Mouse (Mus musculus): ENCODE data around the gene Napa. TPM values are rescaled to one million over a fixed set of nuclear protein-coding genes. Genes with fewer than 3 reads are reported as not detected.
A peak's percentile ranks its signal among the peaks of the same experiment; 100 is the strongest.

Gene Napa
- polyA plus RNA-seq, 1 experiment from 2014 or later = 216 TPM

GRCm38 (mm10) chr7:16057136-16057534 lies 41.1 kb upstream of the Napa start:
- Histone ChIP-seq H3K4me1 (peaks cover 7% of the 10 kb centered on the region), H3K27me3 (peaks cover 25% of the 10 kb centered on the region), H3K27ac (no peak overlapping the region), H3K4me3 (no peak overlapping the region), H3K9me3 (peaks cover 7% of the 10 kb centered on the region; the same call in 1 of the 2 replicates), H3K9ac (0 out of 2 replicates have a peak overlapping the region, but pooled peaks have one; percentile 6), H3K4me2 (no peak overlapping the region), H3K36me3 (no peaks in the 10 kb centered on the region)
- 56% methylated on average over 2 of the region's 2 CpGs for WGBS
- ATAC-seq (ENCODE audit: insufficient number of reproducible peaks, insufficient read depth, low FRiP score, low TSS enrichment, low read depth) = no peak

GRCm38 (mm10) chr7:16061219-16062098 lies 36.8 kb upstream of the Napa start, which contains the start of gene Zfp541:
Gene Zfp541 (plus strand): TSS chr7:16061814.
- Histone ChIP-seq H3K36me3 (no peaks in the 10 kb centered on the region), H3K4me1 (peaks cover 3% of the 10 kb centered on the region; the same call in 1 of the 2 replicates), H3K27ac (no peak within 1 kb of the TSS), H3K4me2 (peak within 1 kb of the TSS; percentile 45), H3K9me3 (peaks cover 10% of the 10 kb centered on the region; the same call in 1 of the 2 replicates), H3K27me3 (peaks cover 35% of the 10 kb centered on the region), H3K9ac (no peak within 1 kb of the TSS), H3K4me3 (peak within 1 kb of the TSS; percentile 19)
- no peak for ATAC-seq (ENCODE audit: insufficient number of reproducible peaks, insufficient read depth, low FRiP score, low TSS enrichment, low read depth)
- WGBS = 51% methylated on average over 73 of the region's 80 CpGs

- ATAC-seq (ENCODE audit: insufficient number of reproducible peaks, insufficient read depth, low FRiP score, low TSS enrichment, low read depth) = no peak
- WGBS = 68% methylated on average over 15 of the region's 15 CpGs
- Histone ChIP-seq H3K4me3 (no peak overlapping the region), H3K9me3 (peaks cover 10% of the 10 kb centered on the region; the same call in 1 of the 2 replicates), H3K9ac (no peak overlapping the region), H3K36me3 (no peaks in the 10 kb centered on the region), H3K4me2 (no peak overlapping the region), H3K4me1 (peaks cover 3% of the 10 kb centered on the region; the same call in 1 of the 2 replicates), H3K27ac (no peak overlapping the region), H3K27me3 (peaks cover 35% of the 10 kb centered on the region)
Measured at GRCm38 (mm10) chr7:16062099-16062420, 36.2 kb upstream of the Napa start.

- Histone ChIP-seq H3K27me3 (peaks cover 35% of the 10 kb centered on the region), H3K4me2 (no peak overlapping the region), H3K27ac (no peak overlapping the region), H3K4me1 (peaks cover 3% of the 10 kb centered on the region; the same call in 1 of the 2 replicates), H3K9ac (no peak overlapping the region), H3K36me3 (no peaks in the 10 kb centered on the region), H3K4me3 (no peak overlapping the region), H3K9me3 (peaks cover 8% of the 10 kb centered on the region; the same call in 1 of the 2 replicates)
- no peak for ATAC-seq (ENCODE audit: insufficient number of reproducible peaks, insufficient read depth, low FRiP score, low TSS enrichment, low read depth)
- WGBS = 28% methylated on average over 4 of the region's 4 CpGs
Measured at GRCm38 (mm10) chr7:16063490-16063889, 34.8 kb upstream of the Napa start.

- H3K9ac ChIP-seq = no peak overlapping the region
- no peak overlapping the region for H3K4me3 ChIP-seq
- no peaks in the 10 kb centered on the region for H3K27me3 ChIP-seq
- H3K36me3 ChIP-seq = no peaks in the 10 kb centered on the region
- H3K9me3 ChIP-seq = no peaks in the 10 kb centered on the region
- H3K4me2 ChIP-seq = no peak overlapping the region
- ATAC-seq (ENCODE audit: insufficient number of reproducible peaks, insufficient read depth, low FRiP score, low TSS enrichment, low read depth) = no peak
- no peaks in the 10 kb centered on the region for H3K4me1 ChIP-seq
- no peak overlapping the region for H3K27ac ChIP-seq
Measured at GRCm38 (mm10) chr7:16070846-16071245, 27.4 kb upstream of the Napa start.

GRCm38 (mm10) chr7:16071906-16072305 lies 26.4 kb upstream of the Napa start:
- no peaks in the 10 kb centered on the region for H3K4me1 ChIP-seq
- H3K27me3 ChIP-seq = no peaks in the 10 kb centered on the region
- no peak overlapping the region for H3K9ac ChIP-seq
- ATAC-seq (ENCODE audit: insufficient number of reproducible peaks, insufficient read depth, low FRiP score, low TSS enrichment, low read depth) = no peak
- H3K4me3 ChIP-seq = no peak overlapping the region
- no peaks in the 10 kb centered on the region for H3K9me3 ChIP-seq
- H3K27ac ChIP-seq = no peak overlapping the region
- no peak overlapping the region for H3K4me2 ChIP-seq
- no peaks in the 10 kb centered on the region for H3K36me3 ChIP-seq
- 79% methylated on average over 6 of the region's 6 CpGs for WGBS

- Histone ChIP-seq H3K9me3 (no peaks in the 10 kb centered on the region), H3K4me1 (no peaks in the 10 kb centered on the region), H3K27me3 (no peaks in the 10 kb centered on the region), H3K4me3 (no peak overlapping the region), H3K36me3 (no peaks in the 10 kb centered on the region), H3K27ac (no peak overlapping the region), H3K4me2 (no peak overlapping the region), H3K9ac (no peak overlapping the region)
- ATAC-seq (ENCODE audit: insufficient number of reproducible peaks, insufficient read depth, low FRiP score, low TSS enrichment, low read depth) = no peak
- 75% methylated on average over 1 of the region's 1 CpGs for WGBS
Measured at GRCm38 (mm10) chr7:16079947-16080346, 18.3 kb upstream of the Napa start.

- Histone ChIP-seq H3K4me1 (no peaks in the 10 kb centered on the region), H3K4me3 (no peak overlapping the region), H3K9me3 (no peaks in the 10 kb centered on the region), H3K36me3 (no peaks in the 10 kb centered on the region), H3K9ac (no peak overlapping the region), H3K4me2 (no peak overlapping the region), H3K27me3 (no peaks in the 10 kb centered on the region), H3K27ac (no peak overlapping the region)
- no peak for ATAC-seq (ENCODE audit: insufficient number of reproducible peaks, insufficient read depth, low FRiP score, low TSS enrichment, low read depth)
- WGBS = 64% methylated on average over 4 of the region's 4 CpGs
Measured at GRCm38 (mm10) chr7:16080581-16080980, 17.7 kb upstream of the Napa start.

- Histone ChIP-seq H3K36me3 (no peaks in the 10 kb centered on the region), H3K27me3 (no peaks in the 10 kb centered on the region), H3K4me1 (no peaks in the 10 kb centered on the region), H3K9me3 (no peaks in the 10 kb centered on the region), H3K27ac (no peak overlapping the region), H3K4me2 (no peak overlapping the region), H3K9ac (no peak overlapping the region), H3K4me3 (no peak overlapping the region)
- 52% methylated on average over 4 of the region's 4 CpGs for WGBS
- ATAC-seq (ENCODE audit: insufficient number of reproducible peaks, insufficient read depth, low FRiP score, low TSS enrichment, low read depth) = no peak
Measured at GRCm38 (mm10) chr7:16083361-16083760, 14.9 kb upstream of the Napa start.

- Histone ChIP-seq H3K36me3 (no peaks in the 10 kb centered on the region), H3K9me3 (no peaks in the 10 kb centered on the region), H3K9ac (no peak overlapping the region), H3K4me3 (no peak overlapping the region), H3K27me3 (0 out of 2 replicates have a peak, but pooled peaks cover 6% of the 10 kb centered on the region), H3K4me2 (no peak overlapping the region), H3K4me1 (no peaks in the 10 kb centered on the region), H3K27ac (no peak overlapping the region)
- no peak for ATAC-seq (ENCODE audit: insufficient number of reproducible peaks, insufficient read depth, low FRiP score, low TSS enrichment, low read depth)
- 77% methylated on average over 2 of the region's 2 CpGs for WGBS
Measured at GRCm38 (mm10) chr7:16087587-16087986, 10.7 kb upstream of the Napa start.

GRCm38 (mm10) chr7:16094592-16094991 lies 3.7 kb upstream of the Napa start:
- H3K27ac ChIP-seq = no peak overlapping the region
- 72% methylated on average over 3 of the region's 3 CpGs for WGBS
- H3K4me2 ChIP-seq = no peak overlapping the region
- H3K4me3 ChIP-seq = no peak overlapping the region
- no peak for ATAC-seq (ENCODE audit: insufficient number of reproducible peaks, insufficient read depth, low FRiP score, low TSS enrichment, low read depth)
- peaks cover 9% of the 10 kb centered on the region for H3K4me1 ChIP-seq
- no peaks in the 10 kb centered on the region for H3K9me3 ChIP-seq
- H3K9ac ChIP-seq = no peak overlapping the region
- no peaks in the 10 kb centered on the region for H3K36me3 ChIP-seq
- 0 out of 2 replicates have a peak, but pooled peaks cover 6% of the 10 kb centered on the region for H3K27me3 ChIP-seq

GRCm38 (mm10) chr7:16099901-16100300 lies 1.6 kb downstream of the Napa start:
- Histone ChIP-seq H3K4me1 (peaks cover 40% of the 10 kb centered on the region), H3K9ac (peak overlapping the region; percentile 99), H3K27ac (no peak overlapping the region), H3K9me3 (no peaks in the 10 kb centered on the region), H3K27me3 (no peaks in the 10 kb centered on the region), H3K4me3 (peak overlapping the region; percentile 99), H3K36me3 (peaks cover 31% of the 10 kb centered on the region), H3K4me2 (peak overlapping the region; percentile 85)
- WGBS = 83% methylated on average over 4 of the region's 4 CpGs
- ATAC-seq (ENCODE audit: insufficient number of reproducible peaks, insufficient read depth, low FRiP score, low TSS enrichment, low read depth) = no peak

Data from embryonic facial prominence, embryonic 13.5 days (tissue).